Mouse (Mus musculus): Measurements from ENCODE around the gene Ugt1a9.
"Not testable (repeated sequence)": the region's sequence is repeated elsewhere in the genome, so short reads cannot be mapped to it uniquely, and the experiment has no call there.

DNA sequence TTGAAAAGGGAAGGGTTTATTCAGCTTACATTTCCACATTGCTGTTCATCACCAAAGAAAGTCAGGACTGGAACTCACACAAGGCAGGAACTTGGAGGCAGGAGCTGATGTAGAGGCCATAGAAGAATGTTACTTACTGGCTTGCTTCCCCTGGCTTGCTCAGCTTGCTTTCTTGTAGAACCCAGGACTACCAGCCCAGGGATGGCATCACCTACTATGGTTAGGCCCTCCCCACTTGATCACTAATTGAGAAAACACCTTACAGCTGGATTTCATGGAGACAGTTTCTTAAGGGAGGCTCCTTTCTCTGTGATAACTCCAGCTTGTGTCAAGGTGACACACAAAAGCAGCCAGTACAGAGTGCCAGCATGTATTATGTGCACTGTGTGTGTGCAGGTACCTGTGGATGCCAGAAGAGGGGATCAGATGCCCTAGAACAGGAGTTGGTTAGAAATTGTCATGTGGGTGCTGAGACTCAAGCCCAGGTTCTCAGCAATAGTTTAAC, 152.5 kb downstream of the Ugt1a9 start:
- not testable (repeated sequence) for TF ChIP-seq EP300 (IDR thresholded peaks at IDR 0.05; ENCODE audit: insufficient read depth, low read depth, low read length); CTCF (IDR thresholded peaks at IDR 0.05); POLR2A (IDR thresholded peaks at IDR 0.05; ENCODE audit: insufficient read depth, low read depth, low read length)
